Mouse (Mus musculus) stomach, adult 2 months (tissue): Measurements from ENCODE around the gene Il17a. TPM values are rescaled to one million over a fixed set of nuclear protein-coding genes. Genes with fewer than 3 reads are reported as not detected.

Experiments used
- polyA plus RNA-seq: library from polyadenylated mRNA; depleted of rRNA; stranded (reverse); fragments of >200 nt; gene quantifications from 2 replicates; pipeline ENCODE4 v1.2.3, GENCODE M21; 2012; rRNA removed

Il17a gene
- not detected in 2 replicates for polyA plus RNA-seq

GRCm38 (mm10) chr1:20730903-20731302, at the start of gene Il17a:
Gene Il17a (plus strand): TSS chr1:20730905.

Other genes starting within 250 kb of the Il17a start
- 0.06 and 0.19 TPM in 2 replicates for gene Pkhd1, start 112.8 kb upstream of the Il17a start, polyA plus RNA-seq
- gene Il17f, start 59.7 kb downstream of the Il17a start, polyA plus RNA-seq = not detected in 2 replicates
- 2.9 and 4.2 TPM in 2 replicates for gene Mcm3, start 89.4 kb downstream of the Il17a start, polyA plus RNA-seq
- 37.3 and 41.6 TPM in 2 replicates for gene Paqr8, start 159.7 kb downstream of the Il17a start, polyA plus RNA-seq
- gene Efhc1, start 220.7 kb downstream of the Il17a start, polyA plus RNA-seq = 0.29 and 0.55 TPM in 2 replicates